Mouse (Mus musculus): ENCODE measurements at regions not wholly inside any gene's neighbourhood (a gene's known extent, or its start where the extent isn't known, plus 50 kb on each side); places are given as distances from the start of the nearest gene placed in this dataset.

- Histone ChIP-seq H3K9ac (no peak overlapping the region), H3K27ac (ENCODE audit: low read depth) (no peak overlapping the region), H3K4me2 (no peak overlapping the region), H3K4me3 (ENCODE audit: low read depth, low read length) (no peak overlapping the region), H3K36me3 (ENCODE audit: insufficient read depth) (no peaks in the 10 kb centered on the region), H3K4me1 (ENCODE audit: insufficient read depth) (no peaks in the 10 kb centered on the region; the same call in 1 of the 2 replicates), H3K9me3 (ENCODE audit: low read depth, low read length) (no peaks in the 10 kb centered on the region), H3K27me3 (ENCODE audit: insufficient read depth, low read length) (no peaks in the 10 kb centered on the region)
- DNase-seq (no peak), ATAC-seq (ENCODE audit: insufficient read depth) (no peak)
- TF ChIP-seq CTCF (IDR thresholded peaks at IDR 0.05; ENCODE audit: low read depth) = no peak
- WGBS = 81% methylated on average over 4 of the region's 4 CpGs
Measured at GRCm38 (mm10) chr1:190388853-190389252, 218.3 kb upstream of the Prox1 start.

- Histone ChIP-seq H3K27me3 (ENCODE audit: insufficient read depth, low read length) (no peaks in the 10 kb centered on the region), H3K36me3 (ENCODE audit: insufficient read depth) (no peaks in the 10 kb centered on the region), H3K4me1 (ENCODE audit: insufficient read depth) (no peaks in the 10 kb centered on the region), H3K4me2 (no peak overlapping the region), H3K9me3 (ENCODE audit: low read depth, low read length) (no peaks in the 10 kb centered on the region), H3K27ac (ENCODE audit: low read depth) (no peak overlapping the region), H3K4me3 (ENCODE audit: low read depth, low read length) (no peak overlapping the region), H3K9ac (no peak overlapping the region)
- 81% methylated on average over 12 of the region's 12 CpGs for WGBS
- DNase-seq (no peak), ATAC-seq (ENCODE audit: insufficient read depth) (no peak)
- TF ChIP-seq CTCF (IDR thresholded peaks at IDR 0.05; ENCODE audit: low read depth) = no peak
Measured at GRCm38 (mm10) chr1:190384555-190384954, 214.0 kb upstream of the Prox1 start.

GRCm38 (mm10) chr1:190383256-190383838 lies 212.8 kb upstream of the Prox1 start:
- Histone ChIP-seq H3K27me3 (ENCODE audit: insufficient read depth, low read length) (no peaks in the 10 kb centered on the region), H3K36me3 (ENCODE audit: insufficient read depth) (no peaks in the 10 kb centered on the region)
- 56% methylated on average over 10 of the region's 10 CpGs for WGBS

GRCm38 (mm10) chr1:190380151-190380550 lies 209.6 kb upstream of the Prox1 start:
- peaks cover 5% of the 10 kb centered on the region; the same call in 1 of the 2 replicates for H3K27me3 ChIP-seq (ENCODE audit: insufficient read depth, low read length)
- TF ChIP-seq CTCF (IDR thresholded peaks at IDR 0.05; ENCODE audit: low read depth) = no peak
- no peak overlapping the region for H3K4me2 ChIP-seq
- H3K9ac ChIP-seq = no peak overlapping the region
- H3K9me3 ChIP-seq (ENCODE audit: low read depth, low read length) = no peaks in the 10 kb centered on the region
- ATAC-seq (ENCODE audit: insufficient read depth) (no peak), DNase-seq (no peak)
- H3K4me1 ChIP-seq (ENCODE audit: insufficient read depth) = no peaks in the 10 kb centered on the region
- no peak overlapping the region for H3K4me3 ChIP-seq (ENCODE audit: low read depth, low read length)
- H3K27ac ChIP-seq (ENCODE audit: low read depth) = no peak overlapping the region
- 50% methylated on average over 10 of the region's 10 CpGs for WGBS
- no peaks in the 10 kb centered on the region for H3K36me3 ChIP-seq (ENCODE audit: insufficient read depth)

More at GRCm38 (mm10) chr1:190383256-190383838, 212.8 kb upstream of the Prox1 start:
- ATAC-seq (ENCODE audit: insufficient read depth) (no peak), DNase-seq (no peak)
- Histone ChIP-seq H3K4me2 (no peak overlapping the region), H3K9me3 (ENCODE audit: low read depth, low read length) (no peaks in the 10 kb centered on the region), H3K9ac (no peak overlapping the region), H3K27ac (ENCODE audit: low read depth) (no peak overlapping the region), H3K4me3 (ENCODE audit: low read depth, low read length) (no peak overlapping the region), H3K4me1 (ENCODE audit: insufficient read depth) (no peaks in the 10 kb centered on the region)
- no peak for TF ChIP-seq CTCF (IDR thresholded peaks at IDR 0.05; ENCODE audit: low read depth)

GRCm38 (mm10) chr1:190375160-190375880 lies 204.8 kb upstream of the Prox1 start:
- no peak for TF ChIP-seq CTCF (IDR thresholded peaks at IDR 0.05; ENCODE audit: low read depth)
- H3K4me2 ChIP-seq = no peak overlapping the region

GRCm38 (mm10) chr1:190374270-190374669 lies 203.8 kb upstream of the Prox1 start:
- peaks cover 5% of the 10 kb centered on the region; the same call in 1 of the 2 replicates for H3K27me3 ChIP-seq (ENCODE audit: insufficient read depth, low read length)
- H3K4me2 ChIP-seq = no peak overlapping the region
- peak; percentile 52 for DNase-seq
- no peaks in the 10 kb centered on the region for H3K36me3 ChIP-seq (ENCODE audit: insufficient read depth)
- no peak for TF ChIP-seq CTCF (IDR thresholded peaks at IDR 0.05; ENCODE audit: low read depth)
- no peaks in the 10 kb centered on the region for H3K4me1 ChIP-seq (ENCODE audit: insufficient read depth)
- no peak for ATAC-seq (ENCODE audit: insufficient read depth)
- 39% methylated on average over 3 of the region's 3 CpGs for WGBS
- H3K4me3 ChIP-seq (ENCODE audit: low read depth, low read length) = no peak overlapping the region
- H3K27ac ChIP-seq (ENCODE audit: low read depth) = no peak overlapping the region
- no peak overlapping the region for H3K9ac ChIP-seq
- no peaks in the 10 kb centered on the region for H3K9me3 ChIP-seq (ENCODE audit: low read depth, low read length)

More at GRCm38 (mm10) chr1:190375160-190375880, 204.8 kb upstream of the Prox1 start:
- Histone ChIP-seq H3K9ac (no peak overlapping the region), H3K9me3 (ENCODE audit: low read depth, low read length) (no peaks in the 10 kb centered on the region), H3K4me1 (ENCODE audit: insufficient read depth) (no peaks in the 10 kb centered on the region), H3K4me3 (ENCODE audit: low read depth, low read length) (no peak overlapping the region), H3K27me3 (ENCODE audit: insufficient read depth, low read length) (peaks cover 5% of the 10 kb centered on the region; the same call in 1 of the 2 replicates), H3K36me3 (ENCODE audit: insufficient read depth) (no peaks in the 10 kb centered on the region), H3K27ac (ENCODE audit: low read depth) (no peak overlapping the region)
- ATAC-seq (ENCODE audit: insufficient read depth) (no peak), DNase-seq (no peak)
- 57% methylated on average over 22 of the region's 22 CpGs for WGBS

- no peak for ATAC-seq (ENCODE audit: insufficient read depth)
- H3K27ac ChIP-seq (ENCODE audit: low read depth) = no peak overlapping the region
- H3K9ac ChIP-seq = no peak overlapping the region
- 52% methylated on average over 8 of the region's 8 CpGs for WGBS
- H3K27me3 ChIP-seq (ENCODE audit: insufficient read depth, low read length) = no peaks in the 10 kb centered on the region
- no peak overlapping the region for H3K4me2 ChIP-seq
- H3K4me1 ChIP-seq (ENCODE audit: insufficient read depth) = no peaks in the 10 kb centered on the region
- no peaks in the 10 kb centered on the region for H3K36me3 ChIP-seq (ENCODE audit: insufficient read depth)
- no peak for DNase-seq
- H3K9me3 ChIP-seq (ENCODE audit: low read depth, low read length) = no peaks in the 10 kb centered on the region
- no peak overlapping the region for H3K4me3 ChIP-seq (ENCODE audit: low read depth, low read length)
- TF ChIP-seq CTCF (IDR thresholded peaks at IDR 0.05; ENCODE audit: low read depth) = no peak
Measured at GRCm38 (mm10) chr1:190366631-190367030, 196.1 kb upstream of the Prox1 start.
